Mouse (Mus musculus) MEL (cell line): ENCODE data around the gene Blcap. TPM values are rescaled to one million over a fixed set of nuclear protein-coding genes. Genes with fewer than 3 reads are reported as not detected.

ENCODE experiments used
- DNase-seq: peaks from one replicate; pipeline ENCODE4 v3.0.0; 2011; ENCODE audit warnings: low read depth, low spot score
- H3K27ac ChIP-seq: 2 replicates; pipeline ENCODE4 v1.5.1; 2012; ENCODE audit warnings: low read depth, mild to moderate bottlenecking, control low read depth, low read length, moderate library complexity; ENCODE audit not compliant: control insufficient read depth
- H3K27me3 ChIP-seq, 2 experiments: fragments of 150-350 bp in 1 of 2; sonication (generic) in 1 of 2; 2 replicates each; pipeline ENCODE4 v1.6.1; 2012; ENCODE audit warnings: low read length in 2 of 2, mild to moderate bottlenecking in 2 of 2, improper control_type of control experiment in 1 of 2, moderate library complexity in 1 of 2; ENCODE audit not compliant: insufficient read depth in 2 of 2, control insufficient read depth in 1 of 2
- H3K36me3 ChIP-seq, 2 experiments: 2 replicates each; pipeline ENCODE4 v1.6.1; 2012 to 2014; ENCODE audit warnings: low read length in 2 of 2, improper control_type of control experiment in 1 of 2, inconsistent platforms in 1 of 2, mild to moderate bottlenecking in 1 of 2; ENCODE audit not compliant: insufficient read depth in 2 of 2, control insufficient read depth in 1 of 2
- H3K4me1 ChIP-seq, 2 experiments: fragments of 150-350 bp in 1 of 2; sonication (generic) in 1 of 2; 2 replicates each; pipeline ENCODE4 v1.6.1; 2012; ENCODE audit warnings: low read length in 2 of 2, improper control_type of control experiment in 1 of 2, mild to moderate bottlenecking in 1 of 2; ENCODE audit not compliant: insufficient read depth in 2 of 2, control insufficient read depth in 1 of 2
- H3K4me3 ChIP-seq, 2 experiments: fragments of 150-350 bp in 1 of 2; sonication (generic) in 1 of 2; 2 replicates each; pipeline ENCODE4 v1.5.1; 2012; ENCODE audit warnings: low read depth in 2 of 2, low read length in 2 of 2, mild to moderate bottlenecking in 2 of 2, moderate library complexity in 2 of 2, control low read depth in 1 of 2, improper control_type of control experiment in 1 of 2; ENCODE audit not compliant: control insufficient read depth in 1 of 2, insufficient read depth in 1 of 2
- H3K79me2 ChIP-seq: 2 replicates; pipeline ENCODE4 v1.6.1; 2012; ENCODE audit warnings: mild to moderate bottlenecking, low read length, moderate library complexity; ENCODE audit not compliant: control insufficient read depth, poor library complexity, insufficient read depth
- H3K9ac ChIP-seq: 2 replicates; pipeline ENCODE4 v1.6.1; 2012; ENCODE audit warnings: low read depth, mild to moderate bottlenecking, control low read depth, low read length, moderate library complexity; ENCODE audit not compliant: control insufficient read depth, poor library complexity, severe bottlenecking
- H3K9me3 ChIP-seq: fragments of 150-350 bp; sonication (generic); replicated peaks from 2 replicates; pipeline ENCODE4 v1.6.1; 2012; ENCODE audit warnings: mild to moderate bottlenecking, low read length, improper control_type of control experiment, moderate library complexity; ENCODE audit not compliant: insufficient read depth
- CTCF ChIP-seq, 3 experiments: IDR thresholded peaks in 2 of 3; conservative IDR thresholded peaks in 1 of 3; 2 replicates each; pipeline ENCODE4 v1.5.1; 2011 to 2012; ENCODE audit warnings: low read length in 3 of 3, low read depth in 2 of 3, mild to moderate bottlenecking in 2 of 3, improper control_type of control experiment in 1 of 3, inconsistent platforms in 1 of 3, mixed read lengths in 1 of 3, moderate library complexity in 1 of 3; ENCODE audit not compliant: control insufficient read depth in 1 of 3, insufficient read depth in 1 of 3, poor library complexity in 1 of 3, severe bottlenecking in 1 of 3
- E2F4 ChIP-seq: IDR thresholded peaks from 2 replicates; pipeline ENCODE4 v1.6.1; 2011; ENCODE audit warnings: low read depth, low read length, improper control_type of control experiment, borderline replicate concordance
- ELF1 ChIP-seq: IDR thresholded peaks from 2 replicates; pipeline ENCODE4 v1.6.1; 2014; ENCODE audit warnings: low read depth, mild to moderate bottlenecking, inconsistent platforms, low read length, improper control_type of control experiment, moderate library complexity
- EP300 ChIP-seq, 2 experiments: IDR thresholded peaks; 2 replicates each; pipeline ENCODE4 v1.6.1; 2011; ENCODE audit warnings: improper control_type of control experiment in 2 of 2, low read length in 2 of 2, low read depth in 1 of 2, mild to moderate bottlenecking in 1 of 2
- ETS1 ChIP-seq: IDR thresholded peaks from 2 replicates; pipeline ENCODE4 v1.6.1; 2012; ENCODE audit warnings: low read depth, mild to moderate bottlenecking, inconsistent platforms, low read length, improper control_type of control experiment, moderate library complexity
- GABPA ChIP-seq: IDR thresholded peaks from 2 replicates; pipeline ENCODE4 v1.6.1; 2012; ENCODE audit warnings: low read depth, mild to moderate bottlenecking, inconsistent platforms, low read length, improper control_type of control experiment, moderate library complexity
- GATA1 ChIP-seq: IDR thresholded peaks from 2 replicates; pipeline ENCODE4 v1.6.1; 2011; ENCODE audit warnings: low read depth, low read length, improper control_type of control experiment
- JUND ChIP-seq: IDR thresholded peaks from 2 replicates; pipeline ENCODE4 v1.6.1; 2011; ENCODE audit warnings: low read depth, mild to moderate bottlenecking, improper control_type of control experiment, low read length
- KAT2A ChIP-seq: conservative IDR thresholded peaks from 2 replicates; pipeline ENCODE4 v1.6.1; 2012; ENCODE audit warnings: low read depth, low read length, improper control_type of control experiment, inconsistent platforms
- MAZ ChIP-seq: IDR thresholded peaks from 2 replicates; pipeline ENCODE4 v1.6.1; 2012; ENCODE audit warnings: low read depth, mild to moderate bottlenecking, inconsistent platforms, low read length, improper control_type of control experiment
- MXI1 ChIP-seq: IDR thresholded peaks from 2 replicates; pipeline ENCODE4 v1.6.1; 2011; ENCODE audit warnings: mild to moderate bottlenecking, low read depth, low read length, improper control_type of control experiment
- NRF1 ChIP-seq: IDR thresholded peaks from 2 replicates; pipeline ENCODE4 v1.6.1; 2014; ENCODE audit warnings: low read depth, mild to moderate bottlenecking, inconsistent platforms, low read length, improper control_type of control experiment, moderate library complexity; ENCODE audit not compliant: poor library complexity, insufficient read depth, severe bottlenecking
- POLR2A ChIP-seq, 2 experiments: IDR thresholded peaks; 2 replicates each; pipeline ENCODE4 v1.6.1; 2011 to 2012; ENCODE audit warnings: low read length in 2 of 2, mild to moderate bottlenecking in 2 of 2, control low read depth in 1 of 2, improper control_type of control experiment in 1 of 2, low read depth in 1 of 2, moderate library complexity in 1 of 2; ENCODE audit not compliant: control insufficient read depth in 1 of 2, insufficient read depth in 1 of 2, poor library complexity in 1 of 2
- POLR2AphosphoS5 ChIP-seq: IDR thresholded peaks from 2 replicates; pipeline ENCODE4 v1.6.1; 2012; ENCODE audit warnings: low read depth, borderline replicate concordance, mild to moderate bottlenecking, inconsistent platforms, low read length, moderate library complexity, mixed read lengths
- RAD21 ChIP-seq: IDR thresholded peaks from 2 replicates; pipeline ENCODE4 v1.6.1; 2011; ENCODE audit warnings: mild to moderate bottlenecking, low read depth, low read length, improper control_type of control experiment
- RCOR1 ChIP-seq: IDR thresholded peaks from 2 replicates; pipeline ENCODE4 v1.6.1; 2012; ENCODE audit warnings: low read depth, mild to moderate bottlenecking, inconsistent platforms, low read length, improper control_type of control experiment
- SIN3A ChIP-seq: IDR thresholded peaks from 2 replicates; pipeline ENCODE4 v1.6.1; 2012; ENCODE audit warnings: low read length, improper control_type of control experiment, inconsistent platforms
- SMC3 ChIP-seq: IDR thresholded peaks from 2 replicates; pipeline ENCODE4 v1.6.1; 2011; ENCODE audit warnings: low read depth, low read length, improper control_type of control experiment
- TBP ChIP-seq: IDR thresholded peaks from 2 replicates; pipeline ENCODE4 v1.8.0; 2011; ENCODE audit warnings: low read depth, low read length, improper control_type of control experiment
- UBTF ChIP-seq: IDR thresholded peaks from 2 replicates; pipeline ENCODE4 v1.6.1; 2012; ENCODE audit warnings: low read depth, mild to moderate bottlenecking, inconsistent platforms, low read length, improper control_type of control experiment, moderate library complexity, borderline replicate concordance; ENCODE audit not compliant: insufficient read depth
- USF1 ChIP-seq: IDR thresholded peaks from 2 replicates; pipeline ENCODE4 v1.6.1; 2014; ENCODE audit warnings: low read depth, mild to moderate bottlenecking, inconsistent platforms, low read length, improper control_type of control experiment, moderate library complexity
- ZKSCAN1 ChIP-seq: IDR thresholded peaks from 2 replicates; pipeline ENCODE4 v1.6.1; 2012; ENCODE audit warnings: low read depth, mild to moderate bottlenecking, inconsistent platforms, low read length, improper control_type of control experiment, moderate library complexity
- ZNF384 ChIP-seq: IDR thresholded peaks from 2 replicates; pipeline ENCODE4 v1.6.1; 2012; ENCODE audit warnings: low read depth, mild to moderate bottlenecking, inconsistent platforms, low read length, improper control_type of control experiment
- polyA plus RNA-seq, 2 experiments: library from polyadenylated mRNA; stranded (reverse) in 1 of 2; unstranded in 1 of 2; fragments of >175 nt in 1 of 2; fragments of >200 nt in 1 of 2; gene quantifications; 2 replicates each; pipeline versions ENCODE4 v1.2.1 to v1.2.4; 2012; ENCODE audit warnings: low replicate concordance in 2 of 2, low read depth in 1 of 2; ENCODE audit not compliant: insufficient read length in 2 of 2, insufficient read depth in 1 of 2, missing spikeins in 1 of 2
- total RNA-seq: library from RNA; depleted of rRNA; stranded (reverse); fragments of 300-350 nt; gene quantifications from 2 replicates; pipeline ENCODE4 v1.2.3, GENCODE M21; 2012

The Blcap gene
- total and polyA plus RNA-seq, 3 experiments, result 11.6 to 19.1 TPM; not detected in 1

- H3K27ac ChIP-seq, result no peak overlapping the region
- H3K27me3 ChIP-seq, result peaks cover 0 to 12% of the 10 kb centered on the region in 2 experiments; a peak in 3 of 4 replicates
- H3K4me3 ChIP-seq, result no peak overlapping the region
- no peaks in the 10 kb centered on the region for H3K36me3 ChIP-seq
- no peak for TF ChIP-seq GATA1
- TF ChIP-seq JUND, result no peak
- no peak for TF ChIP-seq ETS1
- TF ChIP-seq GABPA, result no peak
- TF ChIP-seq POLR2A (IDR thresholded peaks at IDR 0.05; ENCODE audit: control insufficient read depth in 1 of 2, insufficient read depth in 1 of 2, low read depth in 1 of 2, low read length in 2 of 2, poor library complexity in 1 of 2), result no peak
- no peak for TF ChIP-seq USF1
- no peak for TF ChIP-seq RCOR1
- TF ChIP-seq, all 39 proteins: peak for 0
- H3K9me3 ChIP-seq, result no peaks in the 10 kb centered on the region
- DNase-seq, result no peak
- no peaks in the 10 kb centered on the region for H3K4me1 ChIP-seq
- no peaks in the 10 kb centered on the region for H3K79me2 ChIP-seq
- no peak overlapping the region for H3K9ac ChIP-seq
Measured at GRCm38 (mm10) chr2:157522556-157522955, 48.5 kb downstream of the Blcap start.

GRCm38 (mm10) chr2:157520496-157520895 lies 50.6 kb downstream of the Blcap start:
- Histone ChIP-seq H3K4me3 (no peak overlapping the region), H3K9ac (no peak overlapping the region), H3K36me3 (no peaks in the 10 kb centered on the region), H3K27ac (no peak overlapping the region), H3K79me2 (no peaks in the 10 kb centered on the region), H3K9me3 (no peaks in the 10 kb centered on the region), H3K27me3 (peaks cover 0 to 19% of the 10 kb centered on the region in 2 experiments; a peak in 3 of 4 replicates), H3K4me1 (no peaks in the 10 kb centered on the region)
- TF ChIP-seq KAT2A (no peak), CTCF (IDR thresholded peaks at IDR 0.05 in 2 of 3, conservative IDR thresholded peaks at IDR 0.05 in 1 of 3; ENCODE audit: control insufficient read depth in 1 of 3, insufficient read depth in 1 of 3, low read depth in 2 of 3, low read length in 3 of 3, poor library complexity in 1 of 3, severe bottlenecking in 1 of 3) (no peak), NRF1 (no peak), GABPA (no peak), ZNF384 (no peak), POLR2A (IDR thresholded peaks at IDR 0.05; ENCODE audit: control insufficient read depth in 1 of 2, insufficient read depth in 1 of 2, low read depth in 1 of 2, low read length in 2 of 2, poor library complexity in 1 of 2) (no peak), E2F4 (no peak), MAZ (no peak), ELF1 (no peak), SIN3A (no peak), EP300 (IDR thresholded peaks at IDR 0.05; ENCODE audit: low read depth in 1 of 2, low read length in 2 of 2) (no peak), UBTF (no peak), TBP (no peak), RCOR1 (no peak), SMC3 (no peak), POLR2AphosphoS5 (no peak), ZKSCAN1 (no peak), JUND (no peak), RAD21 (no peak), MXI1 (no peak)
- no peak for DNase-seq
